Mouse (Mus musculus): Measurements from ENCODE around the gene Sidt1. TPM values are rescaled to one million over a fixed set of nuclear protein-coding genes. Genes with fewer than 3 reads are reported as not detected.

Gene Sidt1
- polyA plus RNA-seq, 1 experiment from 2014 or later: 0.14 TPM

Other genes starting within 250 kb of the Sidt1 start
- 55.2 and 60.1 TPM in 2 replicates for gene Atp6v1a, start 193.5 kb downstream of the Sidt1 start, polyA plus RNA-seq (2016; fragmentation: Nextera tagmentation; extraction: Ambion mirVana)
- 116 and 117 TPM in 2 replicates for gene Naa50, start 193.4 kb downstream of the Sidt1 start, polyA plus RNA-seq (2016; fragmentation: Nextera tagmentation; extraction: Ambion mirVana)
- 4.7 and 4.8 TPM in 2 replicates for gene Usf3, start 159.9 kb downstream of the Sidt1 start, polyA plus RNA-seq (2016; fragmentation: Nextera tagmentation; extraction: Ambion mirVana)
- gene Spice1, start 13.9 kb upstream of the Sidt1 start, polyA plus RNA-seq (2016; fragmentation: Nextera tagmentation; extraction: Ambion mirVana): 36.6 and 37.8 TPM in 2 replicates
- gene Cfap44, start 61.6 kb upstream of the Sidt1 start, polyA plus RNA-seq (2016; fragmentation: Nextera tagmentation; extraction: Ambion mirVana): 2.4 and 3.1 TPM in 2 replicates
- gene Boc, start 225.7 kb upstream of the Sidt1 start, polyA plus RNA-seq (2016; fragmentation: Nextera tagmentation; extraction: Ambion mirVana): 28.3 and 31.0 TPM in 2 replicates